Mouse (Mus musculus): ENCODE data around the gene Cdh6. TPM values are rescaled to one million over a fixed set of nuclear protein-coding genes. Genes with fewer than 3 reads are reported as not detected.
A peak's percentile ranks its signal among the peaks of the same experiment; 100 is the strongest.

Gene Cdh6
- polyA plus RNA-seq, 1 experiment: 7.8 TPM

- peak; percentile 50 for DNase-seq (ENCODE audit: low read depth)
Observed at GRCm38 (mm10) chr15:13183661-13184060, 10.2 kb upstream of the Cdh6 start.

GRCm38 (mm10) chr15:13181430-13181829 is 8.0 kb upstream of the Cdh6 start:
- TF ChIP-seq POLR2A (IDR thresholded peaks at IDR 0.05; ENCODE audit: borderline replicate concordance, extremely low read depth, insufficient read depth, insufficient read length, poor library complexity, severe bottlenecking): no peak
- no peak for TF ChIP-seq CTCF (IDR thresholded peaks at IDR 0.05; ENCODE audit: borderline replicate concordance, extremely low read depth, insufficient read depth, insufficient read length)
- no peak for DNase-seq (ENCODE audit: low read depth)

More at GRCm38 (mm10) chr15:13183661-13184060, 10.2 kb upstream of the Cdh6 start:
- no peak for TF ChIP-seq CTCF (IDR thresholded peaks at IDR 0.05; ENCODE audit: borderline replicate concordance, extremely low read depth, insufficient read depth, insufficient read length)
- TF ChIP-seq POLR2A (IDR thresholded peaks at IDR 0.05; ENCODE audit: borderline replicate concordance, extremely low read depth, insufficient read depth, insufficient read length, poor library complexity, severe bottlenecking): no peak

- peak; percentile 67 for DNase-seq (ENCODE audit: low read depth)
- TF ChIP-seq POLR2A (IDR thresholded peaks at IDR 0.05; ENCODE audit: borderline replicate concordance, extremely low read depth, insufficient read depth, insufficient read length, poor library complexity, severe bottlenecking): no peak
- TF ChIP-seq CTCF (IDR thresholded peaks at IDR 0.05; ENCODE audit: borderline replicate concordance, extremely low read depth, insufficient read depth, insufficient read length): peak; percentile 59; the same call in 1 of the 2 replicates
Observed at GRCm38 (mm10) chr15:13181014-13181413, 7.5 kb upstream of the Cdh6 start.

GRCm38 (mm10) chr15:13175978-13176377 is 2.5 kb upstream of the Cdh6 start:
- TF ChIP-seq POLR2A (IDR thresholded peaks at IDR 0.05; ENCODE audit: borderline replicate concordance, extremely low read depth, insufficient read depth, insufficient read length, poor library complexity, severe bottlenecking): no peak
- TF ChIP-seq CTCF (IDR thresholded peaks at IDR 0.05; ENCODE audit: borderline replicate concordance, extremely low read depth, insufficient read depth, insufficient read length): peak; percentile 10; the same call in 1 of the 2 replicates
- DNase-seq (ENCODE audit: low read depth): peak; percentile 40

GRCm38 (mm10) chr15:13174618-13174980 is 1.1 kb upstream of the Cdh6 start:
- TF ChIP-seq POLR2A (IDR thresholded peaks at IDR 0.05; ENCODE audit: borderline replicate concordance, extremely low read depth, insufficient read depth, insufficient read length, poor library complexity, severe bottlenecking) (no peak), CTCF (IDR thresholded peaks at IDR 0.05; ENCODE audit: borderline replicate concordance, extremely low read depth, insufficient read depth, insufficient read length) (no peak)
- DNase-seq (ENCODE audit: low read depth): peak; percentile 43

- TF ChIP-seq CTCF (IDR thresholded peaks at IDR 0.05; ENCODE audit: borderline replicate concordance, extremely low read depth, insufficient read depth, insufficient read length): no peak
- TF ChIP-seq POLR2A (IDR thresholded peaks at IDR 0.05; ENCODE audit: borderline replicate concordance, extremely low read depth, insufficient read depth, insufficient read length, poor library complexity, severe bottlenecking): no peak
- no peak for DNase-seq (ENCODE audit: low read depth)
Observed at GRCm38 (mm10) chr15:13173840-13174617, 554 bp upstream of the Cdh6 start.

- peak; percentile 72 for DNase-seq (ENCODE audit: low read depth)
- TF ChIP-seq CTCF (IDR thresholded peaks at IDR 0.05; ENCODE audit: borderline replicate concordance, extremely low read depth, insufficient read depth, insufficient read length): no peak
- TF ChIP-seq POLR2A (IDR thresholded peaks at IDR 0.05; ENCODE audit: borderline replicate concordance, extremely low read depth, insufficient read depth, insufficient read length, poor library complexity, severe bottlenecking): no peak
Observed at GRCm38 (mm10) chr15:13172365-13173070, 957 bp downstream of the Cdh6 start.

- peak; percentile 48 for DNase-seq (ENCODE audit: low read depth)
- TF ChIP-seq CTCF (IDR thresholded peaks at IDR 0.05; ENCODE audit: borderline replicate concordance, extremely low read depth, insufficient read depth, insufficient read length) (no peak), POLR2A (IDR thresholded peaks at IDR 0.05; ENCODE audit: borderline replicate concordance, extremely low read depth, insufficient read depth, insufficient read length, poor library complexity, severe bottlenecking) (no peak)
Observed at GRCm38 (mm10) chr15:13171486-13172364, 1.8 kb downstream of the Cdh6 start.

- no peak for DNase-seq (ENCODE audit: low read depth)
- TF ChIP-seq POLR2A (IDR thresholded peaks at IDR 0.05; ENCODE audit: borderline replicate concordance, extremely low read depth, insufficient read depth, insufficient read length, poor library complexity, severe bottlenecking) (no peak), CTCF (IDR thresholded peaks at IDR 0.05; ENCODE audit: borderline replicate concordance, extremely low read depth, insufficient read depth, insufficient read length) (no peak)
Observed at GRCm38 (mm10) chr15:13165094-13165885, 8.2 kb downstream of the Cdh6 start.

- DNase-seq (ENCODE audit: low read depth): no peak
- TF ChIP-seq POLR2A (IDR thresholded peaks at IDR 0.05; ENCODE audit: borderline replicate concordance, extremely low read depth, insufficient read depth, insufficient read length, poor library complexity, severe bottlenecking): no peak
- TF ChIP-seq CTCF (IDR thresholded peaks at IDR 0.05; ENCODE audit: borderline replicate concordance, extremely low read depth, insufficient read depth, insufficient read length): no peak
Observed at GRCm38 (mm10) chr15:13155820-13156219, 17.7 kb downstream of the Cdh6 start.

Measured in brain, embryonic 14.5 days (tissue).